In the genomic region with DNA sequence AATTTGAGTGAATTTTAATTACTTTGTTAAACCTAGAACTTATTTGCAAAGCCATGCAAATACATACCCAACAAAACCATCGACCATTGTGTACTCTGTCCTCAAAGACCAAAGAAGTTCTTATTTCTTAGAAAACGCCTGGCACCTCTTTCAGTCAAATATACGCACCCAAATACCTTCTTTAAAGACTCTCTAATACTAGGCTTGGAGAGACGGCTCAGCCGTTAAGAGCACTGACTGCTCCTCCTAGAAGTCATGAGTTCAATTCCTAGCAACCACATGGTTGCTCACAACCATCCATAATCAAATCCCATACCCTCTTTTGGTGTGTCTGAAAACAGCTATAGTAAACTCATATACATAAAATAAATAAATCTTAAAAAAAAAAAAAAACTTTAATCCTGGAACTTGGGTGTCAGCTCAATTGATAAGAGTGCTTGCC, we compare ENCODE assay signal across 8 mouse cellular contexts. TPM values are rescaled to one million over a fixed set of nuclear protein-coding genes. Genes with fewer than 3 reads are reported as not detected.
A peak's percentile ranks its signal among the peaks of the same experiment; 100 is the strongest.
DNase-seq lines count a peak whose midpoint lies in the region; ATAC-seq and TF ChIP-seq lines count a peak whose summit lies in the region.

No protein-coding gene starts in this region.

- ATAC-seq in kidney, embryonic 14.5 days (ENCODE audit: low FRiP score, low TSS enrichment): peak; percentile 20; the same call in 1 of the 2 replicates
- ATAC-seq in hindbrain, embryonic 13.5 days (ENCODE audit: low FRiP score): no peak; the same call in 1 of the 2 replicates
- ATAC-seq in midbrain, embryonic 12.5 days (ENCODE audit: low FRiP score, low read depth): peak; percentile 57

- no peak for TF ChIP-seq POLR2A in bone marrow macrophage, adult 2 months (IDR thresholded peaks at IDR 0.05; ENCODE audit: borderline replicate concordance, low read depth, low read length)

- peak overlapping the region; percentile 92 for H3K4me3 ChIP-seq in kidney, embryonic 14.5 days (ENCODE audit: low read length)
- H3K4me3 ChIP-seq in bone marrow macrophage, adult 2 months (ENCODE audit: insufficient read depth, low read length): peak overlapping the region; percentile 91
- peak overlapping the region; percentile 92 for H3K4me3 ChIP-seq in hindbrain, embryonic 13.5 days
- H3K4me3 ChIP-seq in midbrain, embryonic 12.5 days: peak overlapping the region; percentile 94

- TF ChIP-seq CTCF in bone marrow macrophage, adult 2 months (IDR thresholded peaks at IDR 0.05; ENCODE audit: low read depth, low read length): no peak

- H3K27ac ChIP-seq in kidney, embryonic 14.5 days (ENCODE audit: low read depth, low read length): no peak overlapping the region
- no peak overlapping the region for H3K27ac ChIP-seq in bone marrow macrophage, adult 2 months (ENCODE audit: insufficient read depth, low read depth, low read length)
- no peak overlapping the region for H3K27ac ChIP-seq in hindbrain, embryonic 13.5 days
- no peak overlapping the region for H3K27ac ChIP-seq in midbrain, embryonic 12.5 days (replicated peaks)

- H3K36me3 ChIP-seq in kidney, embryonic 14.5 days (ENCODE audit: control insufficient read depth, insufficient read depth, low read length): no peaks in the 10 kb centered on the region
- H3K36me3 ChIP-seq in hindbrain, embryonic 13.5 days: no peaks in the 10 kb centered on the region
- H3K36me3 ChIP-seq in midbrain, embryonic 12.5 days: no peaks in the 10 kb centered on the region

- peak overlapping the region; percentile 49 for H3K4me2 ChIP-seq in kidney, embryonic 14.5 days (replicated peaks; ENCODE audit: low read depth, low read length)
- peak overlapping the region; percentile 73 for H3K4me2 ChIP-seq in hindbrain, embryonic 13.5 days
- H3K4me2 ChIP-seq in midbrain, embryonic 12.5 days (replicated peaks): peak overlapping the region; percentile 61

- H3K9me3 ChIP-seq in kidney, embryonic 14.5 days (ENCODE audit: control insufficient read depth, low read length): no peaks in the 10 kb centered on the region
- H3K9me3 ChIP-seq in hindbrain, embryonic 13.5 days: no peaks in the 10 kb centered on the region
- H3K9me3 ChIP-seq in midbrain, embryonic 12.5 days: no peaks in the 10 kb centered on the region

- peaks cover 7% of the 10 kb centered on the region for H3K4me1 ChIP-seq in kidney, embryonic 14.5 days (ENCODE audit: control insufficient read depth, insufficient read depth, low read length)
- peaks cover 5% of the 10 kb centered on the region for H3K4me1 ChIP-seq in bone marrow macrophage, adult 2 months (ENCODE audit: control insufficient read depth, insufficient read depth, low read length)
- H3K4me1 ChIP-seq in hindbrain, embryonic 13.5 days (replicated peaks): peaks cover 18% of the 10 kb centered on the region
- H3K4me1 ChIP-seq in midbrain, embryonic 12.5 days: peaks cover 14% of the 10 kb centered on the region

- DNase-seq in kidney, adult 8-10 months: no peak
- DNase-seq in MN1 (ENCODE audit: low spot score): no peak
- DNase-seq in layer of hippocampus, adult 11-12 months (ENCODE audit: low spot score): no peak
- DNase-seq in right cerebral cortex, postnatal 14 days: no peak

- H3K9ac ChIP-seq in kidney, embryonic 14.5 days (ENCODE audit: low read depth, low read length): peak overlapping the region; percentile 93; the same call in 1 of the 2 replicates
- no peak overlapping the region for H3K9ac ChIP-seq in hindbrain, embryonic 13.5 days
- no peak overlapping the region for H3K9ac ChIP-seq in midbrain, embryonic 12.5 days (replicated peaks)

- WGBS in kidney, embryonic 14.5 days: 50% methylated on average over 5 of the region's 5 CpGs
- WGBS in hindbrain, embryonic 13.5 days: 40% methylated on average over 5 of the region's 5 CpGs
- 41% methylated on average over 5 of the region's 5 CpGs for WGBS in midbrain, embryonic 12.5 days

- no peaks in the 10 kb centered on the region for H3K27me3 ChIP-seq in kidney, embryonic 14.5 days (ENCODE audit: control insufficient read depth, insufficient read depth, low read length)
- no peaks in the 10 kb centered on the region for H3K27me3 ChIP-seq in hindbrain, embryonic 13.5 days
- H3K27me3 ChIP-seq in midbrain, embryonic 12.5 days: no peaks in the 10 kb centered on the region

RNA-seq across cellular contexts. Expression of a gene that starts 0.4 kb away (rescaled TPM):
- polyA plus RNA-seq in kidney, embryonic 14.5 days (2014; fragmentation: Nextera tagmentation; extraction: Ambion mirVana): 44.1 and 45.0 TPM in 2 replicates
- polyA plus RNA-seq in bone marrow macrophage, adult 2 months (2012; ENCODE audit: insufficient read depth, insufficient read length, missing spikeins): 25.6 and 30.0 TPM in 2 replicates
- 46.7 and 48.1 TPM in 2 replicates for polyA plus RNA-seq in hindbrain, embryonic 13.5 days (2015; fragmentation: Nextera tagmentation; extraction: Ambion mirVana)
- 51.7 and 60.4 TPM in 2 replicates for polyA plus RNA-seq in midbrain, embryonic 12.5 days (2016; fragmentation: Nextera tagmentation; extraction: Ambion mirVana)
